Mouse (Mus musculus) spleen, adult 18-20 months (tissue): ENCODE measurements around the gene Uba5.

Source experiments
- DNase-seq, 2 experiments: peaks; one replicate each; pipeline ENCODE4 v3.0.0; 2022; ENCODE audit warnings: mixed read lengths in 2 of 2

Uba5 gene

GRCm38 (mm10) chr9:104062430-104063243 lies at the start of gene Uba5:
Gene Uba5 (minus strand): TSS chr9:104063134.
- peak in 1 of 2 experiments; percentile 56 for DNase-seq

- DNase-seq, result no peak
Measured at GRCm38 (mm10) chr9:104109151-104109550, 46.2 kb upstream of the Uba5 start.

DNA sequence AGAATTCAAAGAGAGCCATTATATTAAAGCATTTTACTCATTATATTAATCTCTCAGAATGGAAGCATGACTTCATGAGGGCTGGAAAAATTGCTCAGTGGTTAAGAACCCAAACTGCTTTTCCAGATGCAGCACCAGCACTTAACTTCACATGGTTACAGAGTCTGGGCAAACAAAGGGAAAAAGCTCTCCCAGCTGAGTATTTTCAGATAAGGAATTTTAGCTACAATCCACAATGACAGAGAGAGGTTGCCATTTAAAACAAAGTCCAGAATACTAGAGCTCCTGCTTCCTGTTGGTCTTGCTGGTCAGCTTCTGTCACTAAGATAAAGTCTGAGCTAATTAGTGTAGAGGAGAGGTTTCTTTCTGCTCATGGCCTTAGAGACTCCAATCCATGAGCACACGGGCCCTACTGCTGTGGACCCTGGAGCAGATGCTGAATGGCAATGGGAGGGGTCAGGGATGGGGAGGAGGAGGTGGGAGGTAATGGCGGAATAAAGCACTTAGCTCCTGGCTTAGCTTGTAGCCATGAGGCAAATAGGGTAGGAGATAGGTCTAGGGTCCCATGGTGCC lies 45.7 kb upstream of the Uba5 start:
- DNase-seq, result no peak

DNA sequence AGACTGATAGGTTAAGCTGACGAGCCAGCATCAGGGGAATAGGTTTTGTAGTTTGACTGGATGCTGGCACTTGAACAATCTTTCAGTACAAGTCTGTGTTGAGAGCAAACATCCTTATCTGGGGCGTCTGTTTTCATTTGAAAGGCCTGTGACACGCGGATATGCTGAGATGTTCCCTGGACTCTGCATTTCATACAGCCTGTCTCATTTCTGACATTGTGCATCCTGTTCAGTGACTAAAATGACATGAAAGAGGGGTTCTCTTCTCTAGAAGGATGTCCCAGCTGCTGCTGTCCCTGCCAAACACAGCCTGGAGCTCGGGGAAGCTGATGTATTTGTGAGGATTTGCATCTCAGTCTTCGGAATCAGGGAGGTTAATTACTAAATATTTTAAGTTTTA lies 44.5 kb upstream of the Uba5 start:
- no peak for DNase-seq

GRCm38 (mm10) chr9:104106930-104107329 lies 44.0 kb upstream of the Uba5 start:
- DNase-seq, result no peak

DNA sequence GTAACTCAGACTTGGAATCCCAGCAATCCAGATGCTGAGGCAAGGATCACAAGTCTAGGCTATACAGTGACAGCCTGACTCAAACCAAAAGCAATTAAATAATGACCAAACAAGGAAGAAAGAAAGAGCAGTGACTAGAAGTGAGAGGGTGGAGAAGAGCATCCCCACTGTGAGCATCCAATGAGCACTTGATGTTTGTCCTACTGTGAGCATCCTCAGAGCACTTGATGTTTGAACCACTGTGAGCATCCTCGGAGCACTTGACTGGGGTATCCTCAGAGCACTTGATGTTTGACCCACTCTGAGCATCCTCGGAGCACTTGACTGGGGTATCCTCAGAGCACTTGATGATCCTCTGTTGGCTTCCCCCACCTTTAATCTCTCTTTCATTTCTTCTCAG lies 42.1 kb upstream of the Uba5 start:
- DNase-seq, result no peak

DNA sequence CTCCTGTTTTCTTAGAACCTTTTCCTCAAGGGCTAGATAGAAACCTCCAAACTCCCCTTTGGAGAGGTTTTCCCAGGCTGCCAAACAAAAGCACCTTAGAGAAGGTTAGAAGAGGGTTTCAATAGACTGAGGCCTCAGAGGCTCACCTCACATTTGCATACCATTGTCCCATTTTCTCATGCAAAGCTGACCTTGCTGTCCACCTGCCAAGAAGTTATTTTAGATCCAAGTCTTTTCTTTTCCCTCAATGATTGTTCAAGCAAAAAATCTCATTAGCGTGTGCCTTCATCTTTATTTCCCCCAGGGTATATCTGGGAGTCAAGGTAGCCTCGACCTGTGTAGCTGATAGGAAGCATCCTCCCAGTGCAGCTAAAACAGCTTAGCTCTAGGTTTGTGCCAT lies 40.0 kb upstream of the Uba5 start:
- no peak for DNase-seq

- DNase-seq, result no peak
Measured at GRCm38 (mm10) chr9:104102301-104102700, 39.4 kb upstream of the Uba5 start.

GRCm38 (mm10) chr9:104101458-104101857 lies 38.5 kb upstream of the Uba5 start:
- DNase-seq, result no peak

GRCm38 (mm10) chr9:104100822-104101221 lies 37.9 kb upstream of the Uba5 start:
- no peak for DNase-seq

DNA sequence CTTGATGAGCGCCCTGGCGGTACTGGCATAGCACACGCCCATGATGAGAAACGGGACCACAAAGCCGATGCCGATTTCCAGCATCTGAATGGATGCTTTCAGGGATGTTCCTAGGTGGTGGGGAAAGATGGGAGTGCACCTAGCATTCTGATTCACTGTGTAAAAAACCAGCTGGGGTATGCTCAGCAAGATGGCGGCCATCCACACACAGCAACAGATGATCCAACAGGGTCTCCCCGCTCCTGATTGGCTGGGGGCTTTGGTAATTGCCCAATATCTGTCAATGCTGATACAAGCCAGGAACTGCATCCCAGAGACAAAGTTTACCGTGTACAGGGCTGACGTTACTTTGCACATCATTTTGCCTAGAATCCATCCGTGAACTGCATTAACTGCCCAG lies 36.1 kb upstream of the Uba5 start:
- no peak for DNase-seq

- DNase-seq, result no peak
Measured at GRCm38 (mm10) chr9:104098256-104098655, 35.3 kb upstream of the Uba5 start.

DNA sequence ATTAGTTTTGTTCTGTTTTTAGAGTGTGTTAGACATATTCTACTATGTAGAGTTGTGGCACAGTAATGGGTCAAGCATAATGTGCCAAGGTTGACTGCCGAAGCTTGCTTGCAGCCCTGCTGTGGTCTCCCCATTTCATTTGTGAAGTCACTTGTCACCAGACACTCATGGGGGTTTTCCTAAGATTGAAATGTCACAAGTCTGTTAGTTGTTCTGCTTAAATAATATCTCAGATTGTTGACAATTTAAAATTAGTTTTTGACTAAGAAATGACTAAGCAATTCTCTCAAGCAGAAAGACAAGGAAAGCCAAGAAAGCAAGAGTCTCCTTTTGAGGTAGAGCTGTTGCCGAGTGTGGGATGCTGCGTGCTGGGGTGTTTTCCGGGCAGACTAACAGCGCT lies 30.0 kb upstream of the Uba5 start:
- no peak for DNase-seq

- DNase-seq, result no peak
Measured at GRCm38 (mm10) chr9:104088555-104088954, 25.6 kb upstream of the Uba5 start.

GRCm38 (mm10) chr9:104085730-104086429 lies 22.9 kb upstream of the Uba5 start:
- no peak for DNase-seq

DNA sequence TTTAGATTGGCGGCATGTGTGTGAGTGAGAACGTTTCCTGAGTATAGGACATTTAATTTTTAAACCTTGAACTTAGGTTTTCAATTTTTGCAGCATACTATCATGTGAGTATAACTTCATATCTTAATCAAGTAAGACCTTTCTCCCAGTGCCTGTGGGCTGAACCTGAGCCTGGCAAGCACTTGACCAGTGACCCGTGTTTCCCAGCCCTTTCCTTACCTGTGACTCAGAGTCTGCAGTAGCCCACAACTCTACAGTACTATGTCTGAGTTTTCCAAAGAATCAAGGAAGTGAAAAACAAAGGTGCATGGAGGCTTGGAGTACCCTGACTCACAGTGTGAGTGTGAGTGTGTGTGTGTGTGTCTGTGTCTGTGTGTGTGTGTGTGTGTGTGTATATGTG lies 17.1 kb upstream of the Uba5 start:
- DNase-seq, result no peak

DNA sequence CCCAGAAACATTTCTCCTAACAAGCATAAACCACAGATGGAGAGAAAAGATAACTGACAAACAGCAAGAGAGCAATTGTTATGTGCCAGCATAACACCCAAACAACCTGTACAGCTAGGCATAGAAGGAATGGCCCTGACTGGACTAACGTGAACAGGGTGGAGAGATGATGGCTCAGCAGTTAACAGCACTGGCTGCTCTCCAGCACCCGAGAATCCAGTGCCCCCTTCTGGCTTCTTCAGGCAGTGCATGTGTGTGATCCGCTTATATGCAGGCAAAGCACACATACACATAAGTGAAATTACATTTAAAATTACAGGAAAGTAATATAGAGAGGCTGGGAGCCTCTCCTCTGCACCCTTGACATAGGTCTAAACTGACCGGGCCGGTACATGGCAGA lies 16.4 kb upstream of the Uba5 start:
- peak; percentile 22 to 55 for DNase-seq

GRCm38 (mm10) chr9:104078780-104079179 lies 15.8 kb upstream of the Uba5 start:
- DNase-seq, result no peak

GRCm38 (mm10) chr9:104075808-104076207 lies 12.9 kb upstream of the Uba5 start:
- DNase-seq, result no peak

DNA sequence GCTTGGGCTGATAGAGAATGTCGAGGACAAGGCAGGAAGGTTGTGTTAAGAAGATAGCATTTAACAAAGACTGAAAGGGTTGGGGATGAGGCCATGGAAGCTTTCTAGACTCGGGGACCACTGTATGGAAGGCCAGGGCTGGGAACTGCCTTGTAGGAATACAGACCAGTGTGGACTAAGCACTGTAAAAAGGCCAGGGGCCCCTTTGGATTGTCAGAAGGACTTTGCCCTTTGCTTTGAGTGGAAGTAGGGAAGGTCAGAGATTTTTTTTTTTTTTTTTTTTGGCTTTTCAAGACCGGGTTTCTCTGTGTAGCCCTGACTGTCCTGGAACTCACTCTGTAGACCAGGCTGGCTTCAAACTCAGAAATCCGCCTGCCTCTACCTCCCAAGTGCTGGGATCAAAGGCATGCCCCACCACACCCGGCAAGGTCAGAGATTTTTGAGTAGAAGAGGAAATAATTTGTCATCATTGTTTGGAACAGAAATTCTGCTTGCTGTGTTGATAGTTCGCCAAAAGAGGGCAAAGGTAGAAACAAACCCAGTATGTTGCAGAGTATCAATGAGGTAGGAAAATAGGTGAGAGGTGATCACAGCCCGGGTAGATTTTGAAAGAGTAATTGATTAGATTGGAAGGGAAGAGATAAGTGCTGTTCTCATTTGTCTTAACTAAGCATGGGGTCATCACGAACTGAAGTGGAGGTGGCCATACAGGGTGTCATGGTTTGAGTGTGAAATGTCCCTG lies 8.1 kb upstream of the Uba5 start:
- DNase-seq, result no peak

DNA sequence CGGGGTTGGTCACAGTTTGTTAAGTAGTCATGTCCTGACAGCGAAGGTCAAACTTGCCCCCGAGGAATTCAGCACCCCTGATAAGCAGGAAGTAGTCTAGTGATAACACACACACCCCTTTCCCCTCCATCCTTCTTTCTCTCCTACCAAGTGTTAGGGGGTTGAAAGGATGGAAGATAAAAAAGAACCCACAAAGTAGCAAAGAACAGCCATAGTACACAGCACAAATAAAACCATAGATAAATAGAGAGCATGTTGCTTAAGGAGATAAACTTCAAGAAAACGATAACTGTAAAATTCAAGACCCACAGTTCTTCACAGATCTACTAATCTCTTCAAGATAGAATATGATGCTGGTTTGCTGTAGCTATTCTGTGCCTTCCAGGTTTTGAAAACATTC lies 7.3 kb upstream of the Uba5 start:
- DNase-seq, result no peak

DNA sequence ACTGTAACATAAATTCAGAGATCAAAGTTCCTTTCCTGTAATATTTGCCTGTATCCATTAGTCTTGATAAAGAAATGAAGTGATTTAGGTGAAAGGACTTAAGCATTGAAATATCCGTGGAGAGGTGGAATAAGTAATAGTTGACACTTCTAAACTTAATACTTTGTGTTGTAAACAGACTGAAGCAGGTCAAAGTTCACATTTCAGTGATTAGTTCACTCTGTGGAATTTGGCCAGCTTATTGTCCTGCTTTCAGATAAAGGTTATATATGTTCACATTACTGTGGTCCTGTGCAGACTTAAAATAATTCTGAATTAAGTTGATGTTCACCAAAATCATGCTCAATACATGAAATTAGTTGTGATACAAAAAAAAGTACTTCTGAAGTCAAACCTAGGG lies 1.6 kb upstream of the Uba5 start:
- no peak for DNase-seq

DNA sequence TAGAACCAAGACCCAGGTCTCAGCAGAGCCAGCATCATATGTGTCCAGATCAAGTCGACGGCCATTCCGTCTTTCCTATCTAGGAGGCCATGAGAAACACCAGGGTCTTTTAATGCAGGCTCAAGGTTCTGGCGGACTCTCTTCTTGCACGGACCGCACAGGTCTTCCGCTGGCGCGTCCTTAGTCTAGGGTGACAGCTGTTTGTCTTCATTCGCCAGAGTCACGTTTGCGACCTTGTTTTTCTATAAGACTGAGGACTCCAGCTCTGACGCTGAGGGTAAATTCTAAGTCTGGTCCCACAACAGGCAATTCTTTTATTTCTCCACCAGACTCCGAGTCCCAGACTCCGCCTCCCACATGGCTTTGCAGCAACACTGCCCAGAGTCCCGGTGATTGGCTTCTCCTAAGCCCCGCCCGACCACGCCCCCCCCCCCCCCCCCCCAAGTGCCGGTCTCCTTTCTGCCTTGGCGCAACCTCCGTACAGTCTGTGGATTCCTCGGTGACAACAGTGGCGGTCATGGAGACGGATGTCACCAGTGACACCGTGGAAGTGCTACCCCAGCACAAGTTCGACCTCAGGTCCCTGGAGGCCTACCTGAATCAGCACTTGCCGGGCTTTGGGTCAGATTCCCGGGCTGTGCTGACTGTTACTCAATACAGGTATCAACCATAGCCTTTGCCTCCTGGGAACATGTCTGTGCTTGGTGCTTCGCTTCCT lies 469 bp upstream of the Uba5 start, which contains the start of gene Acad11:
TSS of gene Acad11 (plus strand) at position 134 of the 718 bp plus-strand sequence.
- peak; percentile 65 to 81 for DNase-seq
